Comparison of ENCODE assay signal across 8 mouse cellular contexts in the genomic region with DNA sequence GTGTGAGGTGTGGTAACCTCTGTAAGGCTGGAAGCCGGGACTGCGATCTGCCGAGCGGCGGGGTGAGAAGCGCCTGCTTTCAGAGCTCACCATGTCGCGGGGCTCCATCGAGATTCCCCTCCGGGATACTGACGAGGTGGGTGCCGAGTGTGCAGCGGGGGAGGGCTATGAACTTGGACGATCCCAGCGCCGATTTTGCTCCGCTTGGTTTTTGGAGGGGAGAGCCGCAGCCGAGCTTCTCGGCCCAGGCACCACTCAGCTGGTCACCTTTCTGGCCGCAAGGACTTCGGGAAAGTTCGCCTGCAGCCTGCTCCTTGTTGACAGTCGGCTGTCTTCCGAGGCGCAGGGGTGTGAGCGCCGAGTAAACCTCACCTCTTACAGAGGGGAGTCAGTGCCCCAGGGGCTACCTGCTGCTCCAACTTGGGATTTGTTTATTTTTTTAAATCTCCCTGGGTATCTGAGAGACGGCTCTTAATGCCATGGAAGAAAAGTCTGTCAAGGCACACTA. TPM values are rescaled to one million over a fixed set of nuclear protein-coding genes. Genes with fewer than 3 reads are reported as not detected.
DNase-seq lines count a peak whose midpoint lies in the region; ATAC-seq and TF ChIP-seq lines count a peak whose summit lies in the region.

No protein-coding gene starts in this region.

- H3K9me3 ChIP-seq in forebrain, embryonic 12.5 days: no peaks in the 10 kb centered on the region
- H3K9me3 ChIP-seq in liver, embryonic 13.5 days (replicated peaks): no peaks in the 10 kb centered on the region

- H3K4me1 ChIP-seq in forebrain, embryonic 12.5 days: peaks cover 12% of the 10 kb centered on the region
- H3K4me1 ChIP-seq in liver, embryonic 13.5 days (replicated peaks): peaks cover 32% of the 10 kb centered on the region
- no peaks in the 10 kb centered on the region; the same call in 1 of the 2 replicates for H3K4me1 ChIP-seq in small intestine, adult 2 months (ENCODE audit: control insufficient read depth, insufficient read depth, insufficient read length, low read length)

- DNase-seq in gastrocnemius, adult 2 months: no peak
- DNase-seq in gastrocnemius, postnatal 25 days: no peak
- DNase-seq in liver, embryonic 13.5 days: no peak
- no peak for DNase-seq in left cerebral cortex, adult 18-20 months (ENCODE audit: low spot score in 2 of 2)
- no peak for DNase-seq in right cerebral cortex, postnatal 4 days

- H3K9ac ChIP-seq in forebrain, embryonic 12.5 days: peak overlapping the region; percentile 74
- H3K9ac ChIP-seq in liver, embryonic 13.5 days: peak overlapping the region; percentile 85

- H3K27ac ChIP-seq in gastrocnemius, adult 2 months: peak overlapping the region; percentile 97
- peak overlapping the region; percentile 91 for H3K27ac ChIP-seq in forebrain, embryonic 12.5 days
- H3K27ac ChIP-seq in liver, embryonic 13.5 days: peak overlapping the region; percentile 92
- H3K27ac ChIP-seq in small intestine, adult 2 months (ENCODE audit: insufficient read depth, low read depth, low read length): peak overlapping the region; percentile 98; the same call in 1 of the 2 replicates

- ATAC-seq in forebrain, embryonic 12.5 days (ENCODE audit: low FRiP score): no peak
- peak; percentile 42 for ATAC-seq in liver, embryonic 13.5 days (ENCODE audit: low read depth)

- TF ChIP-seq POLR2A in small intestine, adult 2 months (IDR thresholded peaks at IDR 0.05; ENCODE audit: low read depth, low read length): no peak

- peaks cover 38% of the 10 kb centered on the region for H3K79me2 ChIP-seq in C2C12 (ENCODE audit: control insufficient read depth, insufficient read depth)

- H3K4me2 ChIP-seq in forebrain, embryonic 12.5 days: peak overlapping the region; percentile 68
- H3K4me2 ChIP-seq in liver, embryonic 13.5 days: peak overlapping the region; percentile 78

- H3K36me3 ChIP-seq in C2C12 (ENCODE audit: control insufficient read depth, insufficient read depth): peaks cover 18% of the 10 kb centered on the region
- H3K36me3 ChIP-seq in forebrain, embryonic 12.5 days (replicated peaks): peaks cover 18% of the 10 kb centered on the region
- H3K36me3 ChIP-seq in liver, embryonic 13.5 days: peaks cover 19% of the 10 kb centered on the region
- peaks cover 6% of the 10 kb centered on the region for H3K36me3 ChIP-seq in small intestine, adult 2 months (ENCODE audit: control insufficient read depth, insufficient read depth, low read length)

- no peaks in the 10 kb centered on the region for H3K27me3 ChIP-seq in C2C12 (ENCODE audit: control insufficient read depth, insufficient read depth, insufficient read length)
- no peaks in the 10 kb centered on the region for H3K27me3 ChIP-seq in forebrain, embryonic 12.5 days
- no peaks in the 10 kb centered on the region for H3K27me3 ChIP-seq in liver, embryonic 13.5 days
- no peaks in the 10 kb centered on the region for H3K27me3 ChIP-seq in small intestine, adult 2 months (ENCODE audit: control insufficient read depth, insufficient read depth, low read length)

- WGBS in forebrain, embryonic 12.5 days: 0% methylated on average over 29 of the region's 29 CpGs
- under 1% methylated on average over 29 of the region's 29 CpGs for WGBS in liver, embryonic 13.5 days (ENCODE audit: insufficient replicate concordance)
- WGBS in small intestine, adult 2 months: under 1% methylated on average over 29 of the region's 29 CpGs

- peak overlapping the region; percentile 82 for H3ac ChIP-seq in C2C12 (ENCODE audit: control insufficient read depth, insufficient read length, low read depth)

- H3K4me3 ChIP-seq in gastrocnemius, adult 2 months: peak overlapping the region; percentile 92
- H3K4me3 ChIP-seq in C2C12 (ENCODE audit: insufficient read depth, poor library complexity, severe bottlenecking): peak overlapping the region; percentile 72
- peak overlapping the region; percentile 87 for H3K4me3 ChIP-seq in forebrain, embryonic 12.5 days (replicated peaks)
- H3K4me3 ChIP-seq in liver, embryonic 13.5 days (replicated peaks): peak overlapping the region; percentile 81
- peak overlapping the region; percentile 83 for H3K4me3 ChIP-seq in small intestine, adult 2 months (ENCODE audit: low read depth, low read length)

- TF ChIP-seq CTCF in gastrocnemius, adult 2 months (IDR thresholded peaks at IDR 0.05): no peak
- no peak for TF ChIP-seq CTCF in C2C12 (IDR thresholded peaks at IDR 0.05; ENCODE audit: control insufficient read depth, insufficient read depth, insufficient read length)
- no peak for TF ChIP-seq CTCF in small intestine, adult 2 months (IDR thresholded peaks at IDR 0.05; ENCODE audit: extremely low read depth, insufficient read length, insufficient replicate concordance, low read depth, low read length)

- peaks cover 17% of the 10 kb centered on the region for H3K79me3 ChIP-seq in C2C12 (ENCODE audit: low read depth)

- intact Hi-C loops in gastrocnemius, adult 2 months (cut with DNase I): no loop called here

TF ChIP-seq in C2C12, 6 proteins besides CTCF, POLR2A, EP300 and RAD21:
- TF ChIP-seq FOSL1 (IDR thresholded peaks at IDR 0.05; ENCODE audit: insufficient read depth, low read length, poor library complexity, severe bottlenecking) (no peak), MAX (IDR thresholded peaks at IDR 0.05) (no peak), CEBPB (IDR thresholded peaks at IDR 0.05; ENCODE audit: low read depth) (no peak), USF1 (IDR thresholded peaks at IDR 0.05; ENCODE audit: low read depth) (no peak), MYOD1 (IDR thresholded peaks at IDR 0.05; ENCODE audit: control insufficient read depth, insufficient read length, low read depth) (no peak), MYOG (IDR thresholded peaks at IDR 0.05; ENCODE audit: control insufficient read depth, extremely low read depth, insufficient read length) (no peak)

RNA-seq across cellular contexts. Expression of a gene that starts 0.3 kb away (rescaled TPM):
- 10 to 100 TPM; 16.1 to 16.4 TPM for total RNA-seq in gastrocnemius, adult 2 months (2021)
- total RNA-seq in gastrocnemius, postnatal 25 days (2021): 10 to 100 TPM; 13.6 to 14.4 TPM
- 19.0 TPM for polyA plus RNA-seq in C2C12 (2012; fragmentation: generic; extraction: Trizol)
- 93.1 and 95.2 TPM in 2 replicates for polyA plus RNA-seq in forebrain, embryonic 12.5 days (2016; fragmentation: Nextera tagmentation; extraction: Ambion mirVana)
- 29.3 and 35.6 TPM in 2 replicates for polyA plus RNA-seq in liver, embryonic 13.5 days (2015; fragmentation: Nextera tagmentation; extraction: Ambion mirVana)
- 2.3 and 3.9 TPM in 2 replicates for polyA plus RNA-seq in small intestine, adult 2 months (2012; rRNA removed)
- total RNA-seq in left cerebral cortex, adult 18-20 months (2021): 10 to 100 TPM; 37.1 to 39.5 TPM

RNA-seq across cellular contexts. Expression of a gene that starts 46.8 kb away (rescaled TPM):
- total RNA-seq in gastrocnemius, adult 2 months (2021): 1 to 10 TPM; 4.1 to 4.7 TPM
- total RNA-seq in gastrocnemius, postnatal 25 days (2021): 1 to 10 TPM; 4.0 to 5.4 TPM
- 0.05 TPM for polyA plus RNA-seq in C2C12 (2012; fragmentation: generic; extraction: Trizol)
- polyA plus RNA-seq in forebrain, embryonic 12.5 days (2016; fragmentation: Nextera tagmentation; extraction: Ambion mirVana): 0.94 and 0.96 TPM in 2 replicates
- polyA plus RNA-seq in liver, embryonic 13.5 days (2015; fragmentation: Nextera tagmentation; extraction: Ambion mirVana): 6.2 and 9.4 TPM in 2 replicates
- polyA plus RNA-seq in small intestine, adult 2 months (2012; rRNA removed): 11.7 and 14.8 TPM in 2 replicates
- total RNA-seq in left cerebral cortex, adult 18-20 months (2021): 1 to 10 TPM; 2.7 to 3.3 TPM

RNA-seq across cellular contexts. Expression of a gene that starts 53.7 kb away (rescaled TPM):
- total RNA-seq in gastrocnemius, adult 2 months (2021): 100 to 1,000 TPM; 692 to 802 TPM
- total RNA-seq in gastrocnemius, postnatal 25 days (2021): 100 to 1,000 TPM; 617 to 661 TPM
- 386 TPM for polyA plus RNA-seq in C2C12 (2012; fragmentation: generic; extraction: Trizol)
- polyA plus RNA-seq in forebrain, embryonic 12.5 days (2016; fragmentation: Nextera tagmentation; extraction: Ambion mirVana): 1,554 and 1,700 TPM in 2 replicates
- polyA plus RNA-seq in liver, embryonic 13.5 days (2015; fragmentation: Nextera tagmentation; extraction: Ambion mirVana): 429 and 601 TPM in 2 replicates
- 17.3 and 28.7 TPM in 2 replicates for polyA plus RNA-seq in small intestine, adult 2 months (2012; rRNA removed)
- total RNA-seq in left cerebral cortex, adult 18-20 months (2021): 100 to 1,000 TPM; 615 to 634 TPM

Comparison
In these comparisons a context has a peak if more than half of its experiments do, and no peak if none do; other contexts are left out.
1. RNA of a gene that starts 53.7 kb away (polyA plus RNA-seq): 1,554 to 1,700 TPM in forebrain, embryonic 12.5 days, 429 to 601 TPM in liver, embryonic 13.5 days and 386 TPM in C2C12 (single experiment); 17.3 to 28.7 TPM in small intestine, adult 2 months; every median in the first group is over 10 times any median in the second.
2. Peak in every context shown above with its lines, with median percentiles within 50 percentile points of each other: H3K27ac ChIP-seq and H3K4me3 ChIP-seq.